Mouse (Mus musculus) forebrain, embryonic 10.5 days (tissue): Measurements from ENCODE around the gene Tpm3. TPM values are rescaled to one million over a fixed set of nuclear protein-coding genes. Genes with fewer than 3 reads are reported as not detected.

Experiments
- DNase-seq: peaks from one replicate; pipeline ENCODE4 v3.0.0-alpha.2; 2017; ENCODE audit warnings: low spot score; ENCODE audit errors: extremely low spot score
- H3K27ac ChIP-seq: fragments of 300-500 bp; sonication (generic); 2 replicates; pipeline ENCODE4 v1.5.1; 2016; ENCODE audit warnings: mild to moderate bottlenecking
- H3K27me3 ChIP-seq: fragments of 300-500 bp; sonication (generic); 2 replicates; pipeline ENCODE4 v1.6.1; 2016; ENCODE audit warnings: mild to moderate bottlenecking; ENCODE audit not compliant: poor library complexity, severe bottlenecking
- H3K36me3 ChIP-seq: fragments of 300-500 bp; sonication (generic); replicated peaks from 2 replicates; pipeline ENCODE4 v1.6.1; 2016; ENCODE audit warnings: mild to moderate bottlenecking, moderate library complexity
- H3K4me1 ChIP-seq: fragments of 300-500 bp; sonication (generic); 2 replicates; pipeline ENCODE4 v1.6.1; 2016
- H3K4me3 ChIP-seq: fragments of 300-500 bp; sonication (generic); 2 replicates; pipeline ENCODE4 v1.5.1; 2016; ENCODE audit warnings: mild to moderate bottlenecking, moderate library complexity
- H3K9me3 ChIP-seq: fragments of 300-500 bp; sonication (generic); 2 replicates; pipeline ENCODE4 v1.6.1; 2016; ENCODE audit warnings: mild to moderate bottlenecking, moderate library complexity
- WGBS: fragments of 180-500 bp; shearing (Covaris S2); methylation state at CpG from one replicate; pipeline ENCODE4 v1.1.7; 2016; 5-methylcytosine and 5-hydroxymethylcytosine counted together
- polyA plus RNA-seq: library from polyadenylated mRNA; unstranded; fragments of >200 nt; fragmentation: Nextera tagmentation; extraction: Ambion mirVana; gene quantifications from 2 replicates; pipeline ENCODE4 v1.2.1, GENCODE M21; 2016

Tpm3 gene
- 579 and 590 TPM in 2 replicates for polyA plus RNA-seq

- Histone ChIP-seq H3K36me3 (0 out of 2 replicates have a peak, but pooled peaks cover 3% of the 10 kb centered on the region), H3K27ac (no peak within 1 kb of the TSS), H3K4me3 (no peak within 1 kb of the TSS), H3K4me1 (peaks cover 8% of the 10 kb centered on the region), H3K9me3 (no peaks in the 10 kb centered on the region), H3K27me3 (no peaks in the 10 kb centered on the region)
- 82% methylated on average over 4 of the region's 4 CpGs for WGBS
- no peak for DNase-seq
These were observed at the start of gene Tpm3 for GRCm38 (mm10) chr3:90072294-90072693. Tpm3 (plus strand) TSS chr3:90072649.

- Histone ChIP-seq H3K27me3 (no peaks in the 10 kb centered on the region), H3K4me3 (no peak overlapping the region), H3K27ac (no peak overlapping the region), H3K9me3 (no peaks in the 10 kb centered on the region), H3K36me3 (peaks cover 100% of the 10 kb centered on the region), H3K4me1 (no peaks in the 10 kb centered on the region)
- DNase-seq = no peak
- 91% methylated on average over 2 of the region's 2 CpGs for WGBS
These were observed 37.8 kb upstream of the Tpm3 start for GRCm38 (mm10) chr3:90034653-90035052.

GRCm38 (mm10) chr3:90036263-90036662, 36.2 kb upstream of the Tpm3 start:
- DNase-seq = no peak
- H3K4me3 ChIP-seq = no peak overlapping the region
- no peaks in the 10 kb centered on the region for H3K27me3 ChIP-seq
- H3K4me1 ChIP-seq = no peaks in the 10 kb centered on the region
- no peaks in the 10 kb centered on the region for H3K9me3 ChIP-seq
- H3K36me3 ChIP-seq = peaks cover 100% of the 10 kb centered on the region
- no peak overlapping the region for H3K27ac ChIP-seq
- WGBS = 100% methylated on average over 1 of the region's 1 CpGs

DNA sequence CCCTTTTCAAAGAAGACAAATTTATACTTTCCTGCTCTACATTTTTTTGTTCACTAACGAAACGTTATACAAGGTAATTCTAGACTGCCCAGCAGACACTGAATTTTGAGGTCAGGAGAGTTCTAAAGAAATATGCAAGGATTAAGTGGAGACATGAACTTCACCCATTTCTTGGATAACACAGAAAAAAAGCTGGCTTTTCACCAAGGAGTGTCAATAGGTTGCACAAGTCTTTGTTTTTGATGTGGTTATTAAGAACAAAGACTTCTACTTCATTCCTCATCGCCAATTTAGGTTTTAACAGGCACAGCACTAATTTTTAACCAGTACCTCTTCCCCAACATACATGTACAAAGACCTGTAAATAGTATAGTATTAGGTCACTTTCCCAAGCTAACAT, 22.8 kb upstream of the Tpm3 start:
- Histone ChIP-seq H3K9me3 (no peaks in the 10 kb centered on the region), H3K27me3 (no peaks in the 10 kb centered on the region), H3K4me3 (no peak overlapping the region), H3K27ac (no peak overlapping the region), H3K4me1 (peaks cover 32% of the 10 kb centered on the region), H3K36me3 (peaks cover 46% of the 10 kb centered on the region)
- WGBS = 83% methylated on average over 3 of the region's 3 CpGs
- no peak for DNase-seq

DNA sequence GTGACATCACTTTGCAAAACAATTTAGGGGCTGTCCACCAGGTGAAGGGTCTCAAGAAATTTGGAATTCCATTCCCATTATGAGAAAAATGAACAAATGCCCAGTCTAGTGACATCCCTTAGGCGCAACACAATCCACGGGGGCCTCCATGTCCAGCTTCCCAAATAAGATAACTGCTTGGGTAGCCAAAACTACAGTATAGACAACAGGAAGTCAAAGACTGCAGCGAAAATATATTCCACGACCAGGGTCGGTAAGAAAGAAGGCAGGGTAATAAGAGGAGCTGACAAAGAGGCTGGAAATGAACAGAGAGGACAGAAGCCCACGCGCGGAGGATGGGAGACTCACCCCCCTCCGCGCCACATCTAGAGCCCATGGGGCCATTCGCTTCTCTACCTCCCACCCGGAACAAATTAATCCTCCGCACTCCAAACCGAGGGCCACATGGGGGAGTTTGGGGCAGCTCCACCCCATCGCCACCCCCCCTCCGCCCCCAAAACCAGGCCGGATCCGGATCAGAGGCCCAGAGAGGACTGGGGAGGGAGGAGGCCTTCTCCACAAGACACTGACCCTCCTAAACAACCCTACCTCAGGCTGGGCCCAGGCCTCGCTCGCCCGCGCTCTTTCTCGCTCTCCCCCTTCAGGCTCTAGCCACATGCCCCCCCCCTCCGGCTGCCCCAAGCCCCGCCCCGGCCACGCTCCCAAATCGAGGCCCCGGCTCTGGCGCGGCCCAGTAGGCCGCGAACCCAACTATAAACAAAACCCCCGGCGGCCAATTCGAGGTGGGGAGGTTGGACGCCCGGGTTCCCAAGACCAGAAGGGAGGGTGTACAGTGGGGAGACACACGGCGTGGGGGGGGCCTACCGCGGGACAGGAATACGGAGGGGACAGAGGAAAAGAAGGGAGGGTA, 20.8 kb upstream of the Tpm3 start, which contains the start of gene 4933434E20Rik:
Gene 4933434E20Rik (plus strand): TSS at position 196 of the 910 bp plus-strand sequence.
- Histone ChIP-seq H3K36me3 (peaks cover 46% of the 10 kb centered on the region), H3K4me3 (peak within 1 kb of the TSS; percentile 95), H3K4me1 (peaks cover 36% of the 10 kb centered on the region), H3K27ac (peak within 1 kb of the TSS; percentile 98), H3K9me3 (no peaks in the 10 kb centered on the region), H3K27me3 (no peaks in the 10 kb centered on the region)
- peak; percentile 70 for DNase-seq
- WGBS = under 1% methylated on average over 42 of the region's 43 CpGs

- Histone ChIP-seq H3K4me3 (peak within 1 kb of the TSS; percentile 95), H3K36me3 (peaks cover 46% of the 10 kb centered on the region), H3K27me3 (no peaks in the 10 kb centered on the region), H3K27ac (peak within 1 kb of the TSS; percentile 98), H3K4me1 (peaks cover 36% of the 10 kb centered on the region), H3K9me3 (no peaks in the 10 kb centered on the region)
- peak; percentile 99 for DNase-seq
- WGBS = under 1% methylated on average over 81 of the region's 81 CpGs
These were observed 19.9 kb upstream of the Tpm3 start, which contains the start of gene Ubap2l for GRCm38 (mm10) chr3:90052351-90053241. Ubap2l (minus strand) TSS chr3:90052628.

GRCm38 (mm10) chr3:90061549-90061948, 10.9 kb upstream of the Tpm3 start:
- H3K27ac ChIP-seq = no peak overlapping the region
- H3K36me3 ChIP-seq = peaks cover 97% of the 10 kb centered on the region
- no peaks in the 10 kb centered on the region for H3K27me3 ChIP-seq
- H3K4me3 ChIP-seq = no peak overlapping the region
- H3K4me1 ChIP-seq = no peaks in the 10 kb centered on the region
- no peaks in the 10 kb centered on the region for H3K9me3 ChIP-seq
- 92% methylated on average over 6 of the region's 6 CpGs for WGBS
- DNase-seq = no peak

DNA sequence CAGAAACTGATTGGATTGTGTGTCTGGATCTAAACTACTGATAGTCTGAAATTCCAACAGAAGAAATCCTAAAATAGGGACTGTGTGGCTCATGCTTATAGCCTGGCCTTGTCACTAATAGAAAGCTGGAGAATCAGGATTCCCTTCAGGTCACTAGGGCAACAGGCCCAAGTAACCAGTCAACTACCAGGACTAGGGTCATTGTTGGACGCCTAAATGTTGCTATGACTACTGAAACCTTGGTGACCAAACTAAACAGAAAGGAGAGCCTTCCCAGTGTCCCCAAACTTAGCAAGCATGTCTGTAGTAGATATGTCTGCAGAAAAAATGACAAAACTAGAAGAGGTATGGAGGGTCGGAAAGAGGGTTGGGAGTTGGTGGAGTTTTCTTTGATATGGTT, 9.9 kb upstream of the Tpm3 start:
- peaks cover 93% of the 10 kb centered on the region for H3K36me3 ChIP-seq
- no peak overlapping the region for H3K27ac ChIP-seq
- H3K9me3 ChIP-seq = no peaks in the 10 kb centered on the region
- H3K4me1 ChIP-seq = no peaks in the 10 kb centered on the region
- no peak overlapping the region for H3K4me3 ChIP-seq
- DNase-seq = no peak
- 81% methylated on average over 2 of the region's 2 CpGs for WGBS
- no peaks in the 10 kb centered on the region for H3K27me3 ChIP-seq

DNA sequence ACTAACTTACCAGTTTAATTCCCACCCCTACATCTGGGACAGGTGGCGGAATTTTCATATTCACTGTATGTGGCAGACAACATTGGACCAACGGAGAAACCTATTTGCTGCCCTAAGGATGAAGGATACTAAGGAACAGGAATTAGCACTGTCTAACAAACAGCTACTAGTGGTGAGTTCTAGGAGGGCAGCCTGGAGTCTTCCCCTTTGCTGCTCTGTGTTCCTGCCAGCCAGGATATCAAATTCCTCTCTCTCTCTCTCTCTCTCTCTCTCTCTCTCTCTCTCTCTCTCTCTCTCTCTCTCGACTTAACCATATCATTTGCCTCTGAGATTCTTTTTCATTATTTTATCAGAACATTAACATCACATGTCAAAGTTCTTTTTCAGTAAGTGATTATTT, 8.1 kb upstream of the Tpm3 start:
- H3K27me3 ChIP-seq = no peaks in the 10 kb centered on the region
- peaks cover 79% of the 10 kb centered on the region for H3K36me3 ChIP-seq
- 87% methylated on average over 3 of the region's 3 CpGs for WGBS
- no peaks in the 10 kb centered on the region for H3K4me1 ChIP-seq
- no peak for DNase-seq
- H3K27ac ChIP-seq = no peak overlapping the region
- no peaks in the 10 kb centered on the region for H3K9me3 ChIP-seq
- no peak overlapping the region for H3K4me3 ChIP-seq

DNA sequence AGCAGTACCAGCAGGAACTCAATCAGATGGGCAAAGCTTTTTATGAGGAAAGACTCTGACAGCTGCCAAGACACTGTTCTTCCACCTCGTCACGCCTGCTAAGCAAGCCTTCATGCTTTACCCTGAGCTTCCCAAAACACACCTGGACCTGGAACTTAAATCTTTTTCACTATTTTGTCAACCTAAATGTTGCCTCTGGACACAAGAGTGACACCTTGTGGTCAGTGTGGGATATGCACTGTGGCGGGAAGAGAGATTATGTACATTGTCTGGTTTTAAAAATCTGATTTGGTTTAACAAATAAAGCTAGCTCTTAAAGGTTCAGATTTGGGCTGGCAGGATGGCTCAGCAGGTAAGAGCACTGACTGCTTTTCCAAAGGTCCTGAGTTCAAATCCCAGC, 6.9 kb upstream of the Tpm3 start:
- no peaks in the 10 kb centered on the region for H3K9me3 ChIP-seq
- peak; percentile 40 for DNase-seq
- H3K4me1 ChIP-seq = no peaks in the 10 kb centered on the region
- H3K27ac ChIP-seq = no peak overlapping the region
- H3K4me3 ChIP-seq = no peak overlapping the region
- no peaks in the 10 kb centered on the region for H3K27me3 ChIP-seq
- H3K36me3 ChIP-seq = peaks cover 69% of the 10 kb centered on the region
- 64% methylated on average over 3 of the region's 3 CpGs for WGBS

DNA sequence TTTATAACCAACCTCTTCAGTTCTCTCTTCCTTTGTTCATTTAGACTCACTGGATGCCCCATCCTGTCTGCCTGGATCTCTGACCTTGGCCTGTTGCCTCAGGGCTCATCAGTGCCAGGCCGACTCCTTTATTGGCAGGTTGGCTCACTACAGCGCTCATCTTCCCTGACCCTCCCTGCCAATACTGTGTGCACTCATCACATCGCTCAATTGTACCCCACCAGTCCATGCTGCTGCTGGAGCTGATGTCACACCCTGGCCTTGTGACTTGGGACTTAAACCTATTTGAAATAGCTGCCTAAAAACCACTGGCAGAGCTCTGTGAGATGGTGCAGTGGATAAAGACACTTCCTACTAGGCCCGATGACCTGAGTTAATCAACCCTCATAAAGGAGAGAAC, 4.6 kb upstream of the Tpm3 start:
- H3K4me3 ChIP-seq = no peak overlapping the region
- DNase-seq = no peak
- WGBS = 90% methylated on average over 4 of the region's 4 CpGs
- H3K4me1 ChIP-seq = no peaks in the 10 kb centered on the region
- H3K27me3 ChIP-seq = no peaks in the 10 kb centered on the region
- no peak overlapping the region for H3K27ac ChIP-seq
- peaks cover 46% of the 10 kb centered on the region for H3K36me3 ChIP-seq
- H3K9me3 ChIP-seq = no peaks in the 10 kb centered on the region

- H3K27ac ChIP-seq = no peak overlapping the region
- DNase-seq = no peak
- WGBS = 80% methylated on average over 7 of the region's 7 CpGs
- H3K9me3 ChIP-seq = no peaks in the 10 kb centered on the region
- H3K4me1 ChIP-seq = no peaks in the 10 kb centered on the region
- peaks cover 27% of the 10 kb centered on the region for H3K36me3 ChIP-seq
- no peaks in the 10 kb centered on the region for H3K27me3 ChIP-seq
- no peak overlapping the region for H3K4me3 ChIP-seq
These were observed 2.8 kb upstream of the Tpm3 start for GRCm38 (mm10) chr3:90069688-90070087.
